Mouse (Mus musculus) stomach, postnatal 0 days (tissue): ENCODE results near the gene Nop9. TPM values are rescaled to one million over a fixed set of nuclear protein-coding genes. Genes with fewer than 3 reads are reported as not detected.

Source experiments
- ATAC-seq: fragments of 200-750 bp; cut with Nextera tagmentation; 2 replicates; pipeline ENCODE4 v1.8.0; 2017; ENCODE audit not compliant: low FRiP score, low TSS enrichment
- DNase-seq: peaks from one replicate; pipeline ENCODE4 v3.0.0-alpha.2; 2016; ENCODE audit warnings: low spot score
- H3K27ac ChIP-seq: fragments of 300-500 bp; sonication (generic); replicated peaks from 2 replicates; pipeline ENCODE4 v1.5.1; 2014; ENCODE audit warnings: mild to moderate bottlenecking, control low read depth
- H3K27me3 ChIP-seq: fragments of 300-500 bp; sonication (generic); 2 replicates; pipeline ENCODE4 v1.6.1; 2014; ENCODE audit warnings: low read length; ENCODE audit not compliant: control insufficient read depth, insufficient read depth
- H3K36me3 ChIP-seq: fragments of 300-500 bp; sonication (generic); 2 replicates; pipeline ENCODE4 v1.6.1; 2014; ENCODE audit warnings: low read length, mixed read lengths; ENCODE audit not compliant: control insufficient read depth, insufficient read depth
- H3K4me1 ChIP-seq: fragments of 300-500 bp; sonication (generic); replicated peaks from 2 replicates; pipeline ENCODE4 v1.6.1; 2014; ENCODE audit warnings: antibody characterized with exemption; ENCODE audit not compliant: control insufficient read depth, insufficient read depth
- H3K4me2 ChIP-seq: fragments of 300-500 bp; sonication (generic); replicated peaks from 2 replicates; pipeline ENCODE4 v1.6.1; 2014; ENCODE audit warnings: low read depth, mild to moderate bottlenecking, control low read depth, moderate library complexity
- H3K4me3 ChIP-seq: fragments of 300-500 bp; sonication (generic); 2 replicates; pipeline ENCODE4 v1.5.1; 2014; ENCODE audit warnings: low read depth, low read length, control low read depth
- H3K9ac ChIP-seq: fragments of 300-500 bp; sonication (generic); 2 replicates; pipeline ENCODE4 v1.6.1; 2014; ENCODE audit warnings: mild to moderate bottlenecking, low read length, control low read depth, mixed read lengths
- H3K9me3 ChIP-seq: fragments of 300-500 bp; sonication (generic); 2 replicates; pipeline ENCODE4 v1.6.1; 2016; ENCODE audit warnings: low read length; ENCODE audit not compliant: control insufficient read depth
- CTCF ChIP-seq: IDR thresholded peaks from 2 replicates; pipeline ENCODE4 v1.5.1; 2016; ENCODE audit warnings: antibody characterized with exemption, low read depth, mild to moderate bottlenecking, moderate library complexity
- EP300 ChIP-seq: optimal IDR thresholded peaks from 2 replicates; pipeline ENCODE3; 2016; ENCODE audit warnings: antibody characterized with exemption
- WGBS: fragments of 180-500 bp; shearing (Covaris S2); extraction: QIAGEN DNeasy Blood & Tissue Kit; methylation state at CpG from one replicate; pipeline ENCODE4 v1.1.7; 2014; 5-methylcytosine and 5-hydroxymethylcytosine counted together
- polyA plus RNA-seq: library from polyadenylated mRNA; unstranded; fragments of >200 nt; fragmentation: Nextera tagmentation; extraction: Ambion mirVana; gene quantifications from 2 replicates; pipeline ENCODE4 v1.2.1, GENCODE M21; 2015

Nop9 gene
- polyA plus RNA-seq: 16.8 and 19.8 TPM in 2 replicates

GRCm38 (mm10) chr14:55745180-55745860, at the start of gene Nop9, which contains the start of gene Dhrs1:
Gene Nop9, plus strand, starts transcription at chr14:55745693.
Gene Dhrs1, minus strand, starts transcription at chr14:55745690.
- Histone ChIP-seq H3K4me2 (peak within 1 kb of the TSS; percentile 64), H3K9me3 (no peaks in the 10 kb centered on the region), H3K27me3 (no peaks in the 10 kb centered on the region), H3K4me1 (peaks cover 9% of the 10 kb centered on the region), H3K27ac (peak within 1 kb of the TSS; percentile 69), H3K9ac (peak within 1 kb of the TSS; percentile 79), H3K36me3 (peaks cover 10% of the 10 kb centered on the region; the same call in 1 of the 2 replicates), H3K4me3 (peak within 1 kb of the TSS; percentile 89)
- 0 out of 2 replicates have a peak, but pooled peaks have one; percentile 16 for TF ChIP-seq CTCF
- TF ChIP-seq EP300: no peak
- DNase-seq: peak; percentile 96
- 1% methylated on average over 45 of the region's 48 CpGs for WGBS
- peak; percentile 88 for ATAC-seq

DNA sequence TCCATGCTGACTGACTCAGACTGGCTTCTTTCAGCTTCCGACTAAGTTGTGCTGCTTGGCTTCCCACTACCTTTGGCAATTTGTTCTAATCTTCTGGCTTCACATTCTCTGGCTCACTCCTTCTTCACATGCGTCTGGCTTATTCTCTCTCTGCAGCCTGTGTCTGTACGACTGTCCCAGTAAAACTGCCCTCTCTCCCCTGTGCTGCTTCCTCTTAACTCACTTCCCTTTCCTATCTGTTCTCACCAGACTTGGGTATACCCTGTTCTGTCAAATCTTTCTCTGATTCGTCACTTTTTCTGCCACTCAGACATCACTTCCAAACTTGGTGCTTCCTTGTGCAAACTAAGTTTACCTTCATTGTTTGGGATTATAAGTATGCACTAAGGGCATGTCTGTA, 48.3 kb upstream of the Nop9 start:
- Histone ChIP-seq H3K4me2 (no peak overlapping the region), H3K4me1 (no peaks in the 10 kb centered on the region), H3K4me3 (no peak overlapping the region), H3K36me3 (no peaks in the 10 kb centered on the region), H3K27ac (no peak overlapping the region), H3K9ac (no peak overlapping the region), H3K9me3 (no peaks in the 10 kb centered on the region), H3K27me3 (no peaks in the 10 kb centered on the region)
- no peak for TF ChIP-seq EP300
- TF ChIP-seq CTCF: no peak
- no peak for DNase-seq
- 77% methylated on average over 4 of the region's 4 CpGs for WGBS
- no peak for ATAC-seq

- TF ChIP-seq EP300 (no peak), CTCF (no peak)
- Histone ChIP-seq H3K9me3 (no peaks in the 10 kb centered on the region), H3K4me2 (no peak overlapping the region), H3K36me3 (no peaks in the 10 kb centered on the region), H3K4me3 (no peak overlapping the region), H3K27me3 (no peaks in the 10 kb centered on the region), H3K4me1 (no peaks in the 10 kb centered on the region), H3K27ac (no peak overlapping the region), H3K9ac (no peak overlapping the region)
- 47% methylated on average over 9 of the region's 9 CpGs for WGBS
- DNase-seq: no peak
- no peak for ATAC-seq
Observed at GRCm38 (mm10) chr14:55701131-55701530, 44.4 kb upstream of the Nop9 start.

DNA sequence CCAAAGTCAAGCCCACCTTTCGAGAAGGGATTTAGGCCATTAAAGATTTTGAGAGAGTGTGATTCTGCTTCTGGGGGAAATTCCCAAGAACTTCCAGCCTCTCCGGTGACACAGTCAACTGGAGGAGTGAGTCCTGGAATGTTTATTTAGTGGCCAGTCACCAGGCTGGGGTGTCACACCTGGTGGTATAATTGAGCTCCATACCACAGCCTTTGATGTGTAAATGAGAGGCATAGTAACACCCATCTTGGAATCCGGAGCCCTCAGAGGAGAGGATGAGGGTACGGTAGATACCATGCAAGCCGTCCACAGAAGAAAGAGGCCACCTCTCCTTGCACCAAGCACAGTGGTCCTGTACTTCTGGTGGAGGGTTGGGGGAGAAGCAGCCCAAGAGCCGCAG, 42.7 kb upstream of the Nop9 start:
- Histone ChIP-seq H3K4me2 (no peak overlapping the region), H3K36me3 (no peaks in the 10 kb centered on the region; the same call in 1 of the 2 replicates), H3K27ac (0 out of 2 replicates have a peak overlapping the region, but pooled peaks have one; percentile 9), H3K27me3 (no peaks in the 10 kb centered on the region), H3K9me3 (no peaks in the 10 kb centered on the region), H3K4me1 (no peaks in the 10 kb centered on the region), H3K4me3 (no peak overlapping the region), H3K9ac (no peak overlapping the region)
- DNase-seq (no peak), ATAC-seq (no peak)
- 43% methylated on average over 6 of the region's 6 CpGs for WGBS
- no peak for TF ChIP-seq EP300

DNA sequence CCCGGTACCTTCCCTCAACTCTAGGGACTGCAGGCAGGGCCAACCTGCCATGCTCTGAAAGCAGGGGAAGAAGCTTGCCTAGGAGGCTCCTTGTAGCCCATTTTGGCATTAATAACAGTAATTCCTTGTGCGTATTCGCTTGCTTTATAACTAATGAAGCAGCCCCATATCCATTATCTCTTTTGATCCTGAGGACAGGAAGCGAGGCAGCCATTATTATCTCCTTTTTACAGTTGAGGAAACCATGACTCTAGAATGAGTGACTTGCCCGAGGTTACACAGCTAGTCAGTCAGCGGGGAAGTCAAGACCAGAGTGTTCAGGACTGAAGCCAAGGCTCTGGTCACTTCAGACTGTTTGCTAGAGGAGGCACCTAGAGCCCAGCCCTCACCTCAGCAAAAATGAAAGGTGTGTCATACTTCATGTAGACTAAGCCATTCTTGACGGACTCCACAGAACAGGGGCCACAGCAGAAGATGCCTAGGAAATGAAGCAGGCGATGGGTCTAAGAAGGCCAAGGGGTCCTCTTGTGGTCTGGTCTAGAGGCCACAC, 39.4 kb upstream of the Nop9 start:
- DNase-seq: peak; percentile 37
- WGBS: 77% methylated on average over 8 of the region's 8 CpGs

GRCm38 (mm10) chr14:55707397-55707796, 38.1 kb upstream of the Nop9 start:
- Histone ChIP-seq H3K36me3 (no peaks in the 10 kb centered on the region; the same call in 1 of the 2 replicates), H3K4me1 (no peaks in the 10 kb centered on the region), H3K4me3 (no peak overlapping the region), H3K27me3 (no peaks in the 10 kb centered on the region), H3K4me2 (no peak overlapping the region), H3K27ac (no peak overlapping the region), H3K9ac (0 out of 2 replicates have a peak overlapping the region, but pooled peaks have one; percentile 14), H3K9me3 (no peaks in the 10 kb centered on the region)
- DNase-seq (no peak), ATAC-seq (no peak)
- no peak for TF ChIP-seq EP300
- TF ChIP-seq CTCF: no peak
- WGBS: 63% methylated on average over 5 of the region's 5 CpGs

More for the DNA sequence above, 39.4 kb upstream of the Nop9 start:
- Histone ChIP-seq H3K9ac (no peak overlapping the region), H3K9me3 (no peaks in the 10 kb centered on the region), H3K27me3 (no peaks in the 10 kb centered on the region), H3K4me3 (no peak overlapping the region), H3K4me1 (no peaks in the 10 kb centered on the region), H3K4me2 (no peak overlapping the region), H3K27ac (0 out of 2 replicates have a peak overlapping the region, but pooled peaks have one; percentile 18), H3K36me3 (no peaks in the 10 kb centered on the region; the same call in 1 of the 2 replicates)
- peak; percentile 75 for ATAC-seq
- no peak for TF ChIP-seq CTCF
- no peak for TF ChIP-seq EP300
